Mouse (Mus musculus) heart, postnatal 4 days (tissue): ENCODE results near the gene Cgn. TPM values are rescaled to one million over a fixed set of nuclear protein-coding genes. Genes with fewer than 3 reads are reported as not detected.

Source experiments
- total RNA-seq, 2 experiments: library from RNA; stranded (reverse); gene quantifications; 2 replicates each; pipeline ENCODE4 v1.2.3; 2021

Gene Cgn
- total RNA-seq, 2 experiments from 2014 or later: 0.52 to 0.79 TPM

Other genes starting within 250 kb of the Cgn start
- 10 to 100 TPM; 31.8 to 31.9 TPM for gene Snx27, start 203.8 kb downstream of the Cgn start, total RNA-seq
- gene Gm10972, start 143.4 kb downstream of the Cgn start, total RNA-seq: not detected
- 10 to 100 TPM in 1 of 2 experiments, 1 to 10 TPM in 1; 8.1 to 10.2 TPM for gene Tuft1, start 127.6 kb downstream of the Cgn start, total RNA-seq
- 1 to 10 TPM; 6.7 to 7.1 TPM for gene Selenbp2, start 92.9 kb downstream of the Cgn start, total RNA-seq
- 10 to 100 TPM; 35.1 to 38.6 TPM for gene Pogz, start 51.1 kb upstream of the Cgn start, total RNA-seq
- 100 to 1,000 TPM; 297 to 299 TPM for gene Psmb4, start 100.5 kb upstream of the Cgn start, total RNA-seq
- gene Selenbp1, start 146.6 kb upstream of the Cgn start, total RNA-seq: 10 to 100 TPM; 47.4 to 48.9 TPM
- 10 to 100 TPM in 1 of 2 experiments, 1 to 10 TPM in 1; 9.3 to 11.9 TPM for gene Rfx5, start 167.6 kb upstream of the Cgn start, total RNA-seq
- 10 to 100 TPM; 33.4 to 36.5 TPM for gene Pi4kb, start 188.2 kb upstream of the Cgn start, total RNA-seq
- 10 to 100 TPM; 30.7 to 33.4 TPM for gene Zfp687, start 229.0 kb upstream of the Cgn start, total RNA-seq